Mouse (Mus musculus) G1E (cell line): ENCODE measurements around the gene Bmp10. TPM values are rescaled to one million over a fixed set of nuclear protein-coding genes. Genes with fewer than 3 reads are reported as not detected.
"Not testable (repeated sequence)": the region's sequence is repeated elsewhere in the genome, so short reads cannot be mapped to it uniquely, and the experiment has no call there.

Experiments used
- ATAC-seq: 2 replicates; pipeline ENCODE4 v1.8.0; 2016; ENCODE audit warnings: mild to moderate bottlenecking; ENCODE audit not compliant: insufficient number of reproducible peaks, poor library complexity, low FRiP score, severe bottlenecking; ENCODE audit errors: extremely low read depth
- DNase-seq: peaks from one replicate; pipeline ENCODE4 v3.0.0; 2012; ENCODE audit warnings: low spot score
- H3K27me3 ChIP-seq: 2 replicates; pipeline ENCODE4 v1.6.1; 2012; ENCODE audit warnings: mild to moderate bottlenecking, low read length, inconsistent platforms; ENCODE audit not compliant: insufficient read depth
- H3K36me3 ChIP-seq: replicated peaks from 2 replicates; pipeline ENCODE3; 2012; ENCODE audit warnings: mild to moderate bottlenecking, inconsistent platforms
- H3K4me1 ChIP-seq: 2 replicates; pipeline ENCODE4 v1.6.1; 2012; ENCODE audit warnings: low read depth, low read length, inconsistent platforms, mixed read lengths; ENCODE audit not compliant: insufficient read depth
- H3K4me3 ChIP-seq: 2 replicates; pipeline ENCODE4 v1.5.1; 2012; ENCODE audit warnings: low read depth, mild to moderate bottlenecking, inconsistent platforms, low read length, moderate library complexity, mixed read lengths
- H3K9me3 ChIP-seq: replicated peaks from 2 replicates; pipeline ENCODE4 v1.6.1; 2012; ENCODE audit warnings: inconsistent platforms
- CTCF ChIP-seq: IDR thresholded peaks from 2 replicates; pipeline ENCODE4 v1.5.1; 2012; ENCODE audit warnings: low read depth, low read length, inconsistent platforms, mixed read lengths
- GATA1 ChIP-seq: IDR thresholded peaks from 2 replicates; pipeline ENCODE4 v1.6.1; 2012; ENCODE audit warnings: borderline replicate concordance, low read length, inconsistent platforms, mixed read lengths
- GATA2 ChIP-seq: IDR thresholded peaks from 2 replicates; pipeline ENCODE4 v1.6.1; 2012; ENCODE audit warnings: low read depth, low read length, inconsistent platforms, borderline replicate concordance
- POLR2AphosphoS5 ChIP-seq: IDR thresholded peaks from 2 replicates; pipeline ENCODE4 v1.6.1; 2012; ENCODE audit warnings: low read depth, low read length, inconsistent platforms; ENCODE audit not compliant: insufficient replicate concordance
- TAL1 ChIP-seq: conservative IDR thresholded peaks from 2 replicates; pipeline ENCODE4 v1.6.1; 2012; ENCODE audit warnings: low read depth, low read length, inconsistent platforms, mixed read lengths
- polyA plus RNA-seq: library from polyadenylated mRNA; stranded (reverse); fragments of >175 nt; gene quantifications from 2 replicates; pipeline ENCODE4 v1.2.3, GENCODE M21; 2012
- total RNA-seq, 2 experiments: library from RNA; stranded (forward) in 1 of 2; stranded (reverse) in 1 of 2; fragments of 200-1000 nt in 1 of 2; fragments of >200 nt in 1 of 2; fragmentation: Nextera tagmentation in 1 of 2; gene quantifications; 2 replicates each; pipeline ENCODE4 v1.2.3; 2014 to 2017

The Bmp10 gene
- total and polyA plus RNA-seq, 3 experiments = 0.05 TPM; not detected in 2

DNA sequence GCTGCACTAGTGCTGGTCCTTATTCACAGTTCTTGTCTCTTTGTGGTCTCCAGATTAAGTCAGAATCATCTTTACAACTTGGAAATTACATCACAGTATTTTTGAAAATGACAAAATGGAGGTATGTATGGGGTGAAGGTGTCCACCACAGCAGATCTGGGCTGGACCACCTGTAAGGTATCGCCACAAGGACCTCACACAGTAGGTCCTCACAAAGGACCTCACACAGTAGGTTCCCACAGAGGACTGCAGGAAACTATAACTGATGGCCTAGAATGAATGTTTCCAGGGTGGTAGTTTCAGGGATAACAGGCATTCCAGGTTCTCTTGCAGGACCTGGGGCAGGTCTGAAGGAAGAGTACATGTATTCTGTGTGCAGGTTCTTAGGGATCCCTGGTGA, 38.6 kb downstream of the Bmp10 start:
- H3K27me3 ChIP-seq = peaks cover 13% of the 10 kb centered on the region
- peaks cover 25% of the 10 kb centered on the region for H3K4me1 ChIP-seq
- H3K4me3 ChIP-seq = no peak overlapping the region
- no peaks in the 10 kb centered on the region for H3K9me3 ChIP-seq
- ATAC-seq (no peak), DNase-seq (no peak)
- H3K36me3 ChIP-seq = peaks cover 20% of the 10 kb centered on the region
- no peak for TF ChIP-seq GATA1
- TF ChIP-seq GATA2 = no peak
- TF ChIP-seq TAL1 = no peak
- no peak for TF ChIP-seq CTCF
- TF ChIP-seq POLR2AphosphoS5 = no peak

DNA sequence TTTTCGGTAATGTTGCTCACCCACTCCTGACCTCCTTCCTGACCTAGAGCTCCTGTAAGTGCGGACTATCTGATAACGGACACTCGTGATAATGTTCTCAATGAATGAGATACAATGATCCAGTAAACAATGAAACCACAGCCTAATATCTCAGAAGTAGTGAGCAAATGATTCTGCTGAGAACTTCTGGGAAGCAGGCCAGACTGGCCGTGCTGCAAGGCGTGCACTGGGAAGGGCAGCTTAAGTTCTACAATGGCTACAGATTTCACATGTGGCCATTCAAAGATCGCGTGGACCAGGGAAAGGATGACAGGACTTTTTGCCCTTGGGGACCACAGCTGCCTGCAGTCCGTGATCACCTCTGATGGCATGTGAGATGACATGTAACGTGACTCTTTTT, 39.6 kb downstream of the Bmp10 start:
- DNase-seq (no peak), ATAC-seq (no peak)
- H3K9me3 ChIP-seq = no peaks in the 10 kb centered on the region
- no peak overlapping the region for H3K4me3 ChIP-seq
- peaks cover 17% of the 10 kb centered on the region for H3K4me1 ChIP-seq
- TF ChIP-seq TAL1 (no peak), CTCF (no peak), POLR2AphosphoS5 (no peak), GATA2 (no peak), GATA1 (no peak)
- H3K27me3 ChIP-seq = peaks cover 13% of the 10 kb centered on the region
- peaks cover 16% of the 10 kb centered on the region for H3K36me3 ChIP-seq

DNA sequence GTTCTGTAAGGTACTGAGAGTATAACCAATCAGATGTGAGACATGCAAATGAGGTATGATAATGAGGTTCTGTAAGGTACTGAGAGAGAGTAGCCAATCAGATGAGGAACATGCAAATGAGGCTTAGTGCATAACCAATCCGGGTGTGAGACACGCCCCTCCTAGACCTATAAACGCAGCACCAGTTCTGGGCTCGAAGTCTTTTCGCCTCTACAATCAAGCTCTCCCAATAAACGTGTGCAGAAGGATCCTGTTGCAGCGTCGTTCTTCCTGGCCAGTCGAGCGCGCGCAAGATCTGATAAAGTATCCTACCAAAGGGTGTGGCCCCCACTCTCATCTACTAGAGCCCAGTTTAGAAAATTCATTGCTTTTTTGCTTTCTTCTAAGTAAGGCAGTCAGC, 41.3 kb downstream of the Bmp10 start:
- not testable (repeated sequence) for H3K27me3 ChIP-seq, DNase-seq, H3K9me3 ChIP-seq, H3K4me3 ChIP-seq, ATAC-seq
- H3K4me1 ChIP-seq = peaks cover 17% of the 10 kb centered on the region
- peaks cover 14% of the 10 kb centered on the region for H3K36me3 ChIP-seq

DNA sequence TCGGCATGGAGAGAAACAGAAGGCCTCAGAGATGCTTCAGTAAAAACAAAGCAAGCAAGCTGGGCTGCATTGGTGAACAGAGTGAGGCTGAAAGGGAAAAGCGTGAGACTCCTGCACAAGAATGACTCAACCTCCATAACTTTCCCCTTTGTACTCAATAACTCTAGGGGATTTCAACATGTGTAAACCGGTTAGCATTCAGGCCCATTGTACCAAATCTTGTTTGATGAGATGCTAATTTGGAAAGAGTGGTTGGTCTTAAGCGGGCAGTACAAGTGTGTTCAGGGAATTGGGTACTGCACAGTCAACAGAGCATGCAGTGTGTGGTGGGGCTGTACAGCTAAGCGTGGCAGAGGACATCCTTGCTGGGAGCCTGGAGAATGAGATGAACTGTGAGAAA, 46.4 kb downstream of the Bmp10 start:
- Histone ChIP-seq H3K9me3 (no peaks in the 10 kb centered on the region), H3K27me3 (peaks cover 17% of the 10 kb centered on the region), H3K4me3 (no peak overlapping the region), H3K36me3 (peaks cover 9% of the 10 kb centered on the region), H3K4me1 (peaks cover 4% of the 10 kb centered on the region)
- TF ChIP-seq POLR2AphosphoS5 = no peak
- TF ChIP-seq TAL1 = no peak
- no peak for TF ChIP-seq CTCF
- TF ChIP-seq GATA2 = no peak
- no peak for TF ChIP-seq GATA1
- DNase-seq (no peak), ATAC-seq (no peak)

DNA sequence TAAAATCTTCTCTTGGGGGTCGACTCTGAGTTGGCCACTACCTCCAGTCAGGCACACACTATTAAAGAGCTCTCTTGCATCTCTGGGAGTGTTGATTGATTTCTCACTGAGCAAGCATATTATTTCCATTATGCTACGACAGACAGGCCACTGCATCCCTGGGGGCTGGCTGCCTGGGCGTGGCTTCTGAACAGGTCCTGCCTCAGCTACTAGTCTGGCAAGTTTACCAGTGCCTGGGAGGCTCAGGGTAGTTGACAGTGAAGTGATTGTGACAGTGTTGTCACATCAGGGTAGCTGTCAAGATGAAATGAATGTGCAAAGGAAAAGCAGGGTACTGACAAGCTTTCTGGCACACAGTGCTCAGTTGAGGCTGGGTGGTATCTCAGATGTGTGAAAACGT, 50.1 kb downstream of the Bmp10 start:
- no peak for ATAC-seq
- TF ChIP-seq CTCF = no peak
- Histone ChIP-seq H3K9me3 (peaks cover 2% of the 10 kb centered on the region; the same call in 1 of the 2 replicates), H3K4me3 (no peak overlapping the region), H3K27me3 (peaks cover 34% of the 10 kb centered on the region), H3K4me1 (no peaks in the 10 kb centered on the region), H3K36me3 (peaks cover 9% of the 10 kb centered on the region)
- no peak for DNase-seq

DNA sequence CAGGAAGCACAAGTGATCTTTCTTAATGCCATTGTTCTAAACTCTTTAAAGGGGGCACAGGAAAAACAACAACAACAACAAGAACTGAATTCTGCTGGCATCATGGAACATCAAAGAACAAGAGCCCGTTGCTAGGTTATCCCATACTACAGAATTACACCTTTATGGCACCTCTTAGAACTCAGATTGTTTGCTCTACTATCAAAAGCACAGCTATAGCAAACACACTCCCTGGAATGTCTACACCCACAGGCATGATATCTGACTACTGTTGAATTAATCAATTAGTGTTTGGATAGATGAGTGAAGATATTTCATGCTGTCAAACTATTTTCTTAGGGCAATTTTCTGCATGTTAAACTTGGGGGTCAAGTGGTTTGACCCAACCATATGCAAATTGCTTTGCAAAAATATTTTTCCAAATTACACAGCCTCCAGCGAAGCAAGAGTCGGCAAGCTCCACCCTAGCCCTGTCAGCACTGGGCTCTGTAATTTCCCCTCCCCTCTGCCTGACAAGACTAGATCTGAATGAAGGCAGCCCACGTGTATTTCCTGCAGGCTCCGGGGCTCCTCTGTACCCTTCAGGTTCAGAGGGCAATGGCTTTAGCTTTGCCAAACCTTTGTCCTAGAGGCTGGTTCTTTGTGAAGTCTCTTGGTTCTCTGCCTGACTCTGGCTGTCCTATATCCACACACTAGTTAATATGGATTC, 50.7 kb downstream of the Bmp10 start:
- H3K36me3 ChIP-seq = peaks cover 9% of the 10 kb centered on the region
- H3K4me3 ChIP-seq = no peak overlapping the region
- peaks cover 2% of the 10 kb centered on the region; the same call in 1 of the 2 replicates for H3K9me3 ChIP-seq
- TF ChIP-seq TAL1 (no peak), GATA1 (no peak), POLR2AphosphoS5 (no peak), GATA2 (no peak), CTCF (no peak)
- H3K27me3 ChIP-seq = peaks cover 39% of the 10 kb centered on the region
- DNase-seq (no peak), ATAC-seq (no peak)
- no peaks in the 10 kb centered on the region for H3K4me1 ChIP-seq

DNA sequence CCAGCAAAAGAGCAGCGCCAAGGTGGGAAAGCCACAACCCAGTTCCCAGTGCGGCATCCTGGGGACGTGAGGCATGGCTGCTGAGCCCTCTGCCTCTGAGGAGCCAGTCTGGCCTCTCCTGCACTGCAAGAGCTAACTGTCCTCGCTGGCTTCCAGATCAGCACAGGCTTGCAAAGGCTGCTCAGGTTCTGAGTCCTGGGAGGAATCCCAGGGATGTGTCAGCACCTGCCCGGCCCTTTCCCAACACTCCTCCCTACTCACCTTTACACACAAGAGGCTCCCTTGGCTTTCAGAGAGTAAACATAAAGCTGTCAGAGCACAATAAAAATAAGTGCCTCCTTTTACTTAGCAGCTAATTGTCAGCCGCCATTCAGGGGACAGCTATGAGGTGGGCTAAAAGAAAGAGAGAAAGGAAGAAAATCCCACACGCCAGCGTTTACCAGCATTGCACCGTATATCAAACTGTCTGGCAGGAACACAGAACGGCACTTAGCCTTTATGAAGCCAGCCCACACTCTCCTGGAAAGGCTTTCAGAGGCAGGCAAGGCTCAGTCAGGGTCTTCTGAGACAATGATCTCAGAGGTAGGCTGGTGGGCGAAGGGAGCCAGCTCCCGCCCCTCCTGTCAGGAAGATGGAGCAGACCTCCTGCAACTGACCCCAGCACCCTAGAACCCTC, 54.6 kb downstream of the Bmp10 start:
- no peak for TF ChIP-seq POLR2AphosphoS5
- TF ChIP-seq TAL1 = no peak
- TF ChIP-seq CTCF = no peak
- TF ChIP-seq GATA1 = no peak
- no peak for TF ChIP-seq GATA2
- no peak for DNase-seq
- Histone ChIP-seq H3K27me3 (peaks cover 41% of the 10 kb centered on the region), H3K4me3 (no peak overlapping the region), H3K36me3 (no peaks in the 10 kb centered on the region), H3K9me3 (peaks cover 2% of the 10 kb centered on the region; the same call in 1 of the 2 replicates), H3K4me1 (no peaks in the 10 kb centered on the region)
- no peak for ATAC-seq
